Mouse (Mus musculus) 416B (cell line): ENCODE data around the gene Ifi203.
A peak's percentile ranks its signal among the peaks of the same experiment; 100 is the strongest.
"Not testable (repeated sequence)": the region's sequence is repeated elsewhere in the genome, so short reads cannot be mapped to it uniquely, and the experiment has no call there.

ENCODE experiments used
- DNase-seq: peaks from one replicate; pipeline ENCODE4 v3.0.0; 2011; ENCODE audit warnings: low read depth

Ifi203 gene

DNA sequence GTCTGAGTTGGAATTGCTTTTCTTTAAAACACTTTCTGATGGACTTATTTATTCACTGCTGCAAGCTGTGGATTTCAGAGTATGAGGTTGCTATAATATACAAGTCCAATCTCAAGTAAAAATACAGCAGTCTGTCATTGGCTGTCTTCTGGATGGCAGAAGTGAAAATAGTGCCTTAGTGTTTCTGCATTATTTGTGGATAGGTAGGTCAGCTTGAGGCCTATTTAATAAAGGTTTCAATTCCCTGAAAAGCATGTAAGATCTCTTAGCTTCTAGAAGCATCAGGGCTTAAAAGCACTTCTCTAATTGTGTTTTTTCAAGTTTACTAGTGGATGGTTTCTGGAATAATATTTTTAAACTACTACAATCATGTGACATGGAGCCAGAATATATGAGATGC is 52.7 kb downstream of the Ifi203 start:
- DNase-seq: not testable (repeated sequence)

DNA sequence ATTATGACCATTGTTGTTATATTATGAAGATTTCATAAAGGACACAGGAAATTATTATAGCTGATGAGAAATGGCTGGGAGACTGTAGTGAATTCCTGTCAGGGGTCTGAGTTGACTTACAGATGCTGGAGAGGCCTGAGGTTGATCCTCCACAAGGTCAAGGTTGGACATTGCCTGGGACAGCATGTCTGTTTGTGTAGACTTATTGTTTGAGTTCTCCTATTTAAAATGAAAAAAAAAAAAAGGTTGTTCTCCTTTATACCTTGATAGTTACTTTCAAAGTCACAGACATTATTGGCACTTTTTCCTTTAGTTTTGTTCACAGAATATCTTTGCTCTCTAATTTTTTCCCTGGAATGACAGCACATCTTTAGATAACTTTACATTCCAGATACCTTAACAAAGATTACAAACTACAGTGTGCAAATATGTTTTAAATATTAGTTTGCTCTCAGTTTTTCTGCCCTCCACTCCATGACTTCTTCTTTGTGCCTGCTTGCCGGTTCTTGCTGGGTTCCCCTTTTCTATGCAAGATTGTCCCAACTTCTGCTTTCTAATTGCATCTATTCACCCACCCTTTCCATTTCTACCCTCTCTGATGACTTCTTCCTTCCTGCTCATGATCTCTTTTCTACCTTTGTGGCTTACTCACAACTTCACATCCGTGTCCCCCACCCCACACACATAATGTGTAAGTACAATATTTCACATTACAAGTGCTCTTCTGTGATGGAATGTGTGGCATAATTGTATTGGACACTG is 55.3 kb downstream of the Ifi203 start:
- not testable (repeated sequence) for DNase-seq

DNA sequence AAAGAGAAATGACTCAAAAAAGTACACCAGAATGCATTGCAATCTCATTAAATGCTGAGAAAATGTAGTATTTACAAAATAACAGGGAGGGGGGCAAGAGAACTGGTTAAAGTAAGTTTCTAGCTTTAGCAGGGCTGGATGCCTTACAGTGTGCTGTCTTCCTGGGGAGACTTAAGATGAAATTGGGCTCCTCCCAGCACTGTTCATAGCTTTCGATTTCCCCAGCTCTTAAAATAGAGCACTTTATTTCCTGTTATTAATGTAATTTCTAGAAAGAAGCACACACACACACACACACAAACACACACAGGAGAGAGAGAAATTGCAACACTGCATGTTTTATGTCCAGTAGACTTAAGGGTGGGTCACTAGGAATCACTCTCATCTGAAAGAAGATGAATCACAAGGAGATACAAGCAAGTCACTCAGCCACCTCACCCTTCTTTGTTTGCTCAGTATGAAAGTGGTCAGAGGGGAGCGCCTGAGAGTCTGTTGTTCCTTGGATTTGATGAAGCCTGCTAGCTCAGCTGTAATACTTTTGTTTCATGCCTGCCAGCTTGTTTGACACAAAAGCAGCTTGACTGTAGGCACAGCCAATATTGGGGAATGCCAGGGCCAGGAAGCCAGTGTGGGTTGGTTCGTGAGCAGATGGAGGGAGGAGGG is 62.3 kb downstream of the Ifi203 start:
- peak; percentile 69 for DNase-seq

DNA sequence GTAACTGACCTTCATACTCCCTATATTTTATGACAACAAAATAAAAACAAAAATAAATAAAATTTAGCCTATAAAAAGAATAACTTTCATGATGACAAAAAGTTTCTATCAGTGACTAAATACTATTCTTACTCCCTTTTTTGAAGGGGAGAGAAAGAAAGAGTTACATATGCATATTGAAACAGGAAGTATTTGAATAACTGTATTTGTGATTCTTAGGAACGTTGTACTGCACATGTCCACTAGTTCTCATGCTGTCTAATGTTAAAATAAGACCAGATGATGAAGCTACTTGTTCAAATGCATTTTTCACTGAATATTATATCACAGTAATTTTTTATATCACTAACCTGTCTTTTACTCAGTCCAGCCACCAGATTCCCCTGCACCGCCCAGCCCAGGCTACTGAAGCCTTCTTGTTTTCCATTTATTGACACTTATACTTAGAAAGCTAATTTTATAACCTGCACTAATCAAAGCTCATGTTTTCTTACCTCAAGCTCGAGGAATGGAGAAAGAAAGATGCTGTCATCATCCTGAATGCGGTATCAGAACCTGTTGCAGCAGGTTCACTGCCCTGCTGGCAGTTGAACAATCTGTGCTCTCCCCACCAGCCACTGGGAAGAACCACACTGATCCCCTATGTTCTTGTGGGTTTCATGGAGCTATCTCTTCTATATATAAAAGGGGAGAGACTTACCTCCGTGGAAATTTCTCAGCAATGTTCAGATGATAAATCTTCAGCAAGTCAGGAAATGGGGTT is 63.1 kb downstream of the Ifi203 start:
- DNase-seq: peak; percentile 20

DNA sequence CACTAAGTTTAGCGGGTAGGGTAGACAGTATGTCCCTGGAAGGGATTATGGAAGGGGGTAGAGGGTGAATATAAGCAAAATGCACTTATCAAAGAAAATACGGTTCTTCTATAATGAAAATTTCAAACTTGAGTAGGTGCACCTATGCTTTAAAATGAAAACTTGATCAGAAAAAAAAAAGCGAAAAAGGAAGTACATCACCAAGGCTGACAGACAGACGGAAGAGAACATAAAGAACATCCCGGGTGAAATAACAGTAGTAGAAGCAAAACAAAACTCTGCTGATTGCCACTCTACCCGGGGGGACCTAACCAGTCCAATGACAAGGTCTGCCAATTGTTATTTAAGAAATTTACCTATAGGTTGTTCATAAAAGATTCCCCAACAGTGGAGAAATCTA is 64.2 kb downstream of the Ifi203 start:
- DNase-seq: peak; percentile 34

DNA sequence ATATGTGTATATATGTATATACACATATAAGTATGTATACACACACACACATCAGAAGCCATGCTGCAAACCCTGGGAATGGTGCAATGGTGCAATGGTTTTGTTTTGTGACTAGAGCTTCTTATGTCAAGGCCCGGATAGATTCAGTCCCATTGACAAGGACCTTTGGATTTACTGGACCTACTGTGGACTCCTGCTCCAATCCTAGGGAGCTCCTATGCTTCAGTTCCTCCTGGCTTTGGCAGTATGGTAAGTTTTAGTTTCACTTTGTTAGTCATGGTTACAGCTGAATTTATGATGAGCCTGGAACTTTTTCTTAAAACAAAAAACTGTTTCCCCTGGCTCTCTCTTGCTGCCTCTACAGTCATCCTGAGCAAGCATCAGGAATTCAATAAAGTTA is 65.3 kb downstream of the Ifi203 start:
- not testable (repeated sequence) for DNase-seq
